Mouse (Mus musculus): ENCODE measurements around the gene Arhgap28.
"Not testable (repeated sequence)": the region's sequence is repeated elsewhere in the genome, so short reads cannot be mapped to it uniquely, and the experiment has no call there.

Arhgap28 gene

DNA sequence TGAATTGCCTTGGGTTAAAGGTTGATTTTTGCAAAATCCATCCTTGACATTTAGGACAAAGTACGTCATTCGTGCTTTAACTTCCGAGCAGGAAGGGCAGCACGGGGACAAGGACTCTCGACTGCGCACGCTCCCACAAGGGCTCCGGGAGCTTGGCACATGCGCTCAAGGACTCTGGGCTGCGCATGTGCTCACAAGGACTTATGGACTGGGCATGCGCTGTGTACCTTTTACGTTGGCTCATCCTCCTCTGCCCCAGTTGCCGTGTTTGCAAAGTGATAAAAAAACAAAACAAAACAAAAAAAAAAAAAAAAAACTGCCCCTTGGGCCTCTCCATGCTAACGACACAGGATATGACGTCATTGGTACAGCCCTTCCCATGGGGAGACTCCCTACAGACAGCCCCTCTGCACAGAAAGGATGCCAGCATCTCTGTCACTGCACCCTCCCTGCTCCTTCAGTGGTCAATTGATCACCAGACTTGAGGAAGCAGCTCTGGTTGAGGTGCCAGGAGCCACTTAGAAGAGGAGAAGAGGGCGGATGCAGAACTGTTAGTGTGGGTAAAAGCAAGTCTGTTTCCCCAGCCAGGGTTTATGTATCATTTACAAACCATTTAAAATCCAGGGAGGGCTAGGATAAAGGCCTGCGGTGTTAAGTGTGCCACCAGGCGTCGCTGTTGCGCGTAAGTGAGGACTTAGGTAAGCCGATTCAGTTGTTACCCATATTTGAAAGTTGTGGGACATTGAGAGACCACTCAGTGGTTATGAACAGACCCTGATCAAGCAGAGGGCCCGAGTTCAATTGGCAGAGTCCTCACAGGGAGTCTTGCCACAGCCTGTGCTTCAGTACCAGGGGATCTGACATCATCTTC lies 134.0 kb downstream of the Arhgap28 start:
- peak; percentile 74 for DNase-seq

DNA sequence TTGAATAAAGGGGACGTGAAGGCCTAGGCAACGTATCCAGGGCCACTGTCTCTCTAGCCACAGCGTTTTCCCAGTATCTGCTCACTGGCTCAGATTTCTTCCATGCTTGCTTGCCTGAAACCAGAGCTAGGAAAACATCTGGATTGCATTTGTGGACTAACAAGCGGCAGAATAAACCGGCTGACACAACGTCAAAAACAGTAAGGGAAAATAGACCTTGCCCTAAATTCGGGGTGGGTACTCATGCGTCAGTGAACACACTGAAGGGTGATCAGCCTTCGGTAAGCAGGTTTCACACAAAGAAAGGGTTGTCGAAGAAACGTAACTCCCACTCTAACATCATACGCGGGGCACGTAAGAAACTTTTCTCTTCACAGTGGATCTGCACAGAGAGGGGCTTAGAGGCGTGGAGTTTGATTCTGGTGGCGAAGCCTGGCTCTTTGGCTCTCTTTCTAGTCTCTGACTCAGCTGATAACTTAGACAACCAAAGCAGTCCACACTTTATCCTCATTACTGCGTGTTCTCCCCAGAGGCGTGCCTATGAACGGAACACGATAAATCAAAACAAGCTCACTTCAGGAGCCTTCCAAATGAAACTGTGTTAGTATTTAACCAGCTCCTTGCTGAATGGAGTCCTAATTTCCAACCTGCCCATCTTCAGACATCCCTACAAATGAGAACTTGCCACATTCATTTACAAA lies 137.2 kb downstream of the Arhgap28 start:
- no peak for DNase-seq

GRCm38 (mm10) chr17:67866026-67866425 lies 137.9 kb downstream of the Arhgap28 start:
- DNase-seq: no peak

GRCm38 (mm10) chr17:67864912-67865311 lies 139.0 kb downstream of the Arhgap28 start:
- DNase-seq: no peak

GRCm38 (mm10) chr17:67864363-67864762 lies 139.6 kb downstream of the Arhgap28 start:
- DNase-seq: no peak

- peak; percentile 57 for DNase-seq
These were observed 142.0 kb downstream of the Arhgap28 start for GRCm38 (mm10) chr17:67861744-67862535.

GRCm38 (mm10) chr17:67861080-67861630 lies 142.8 kb downstream of the Arhgap28 start:
- DNase-seq: no peak

DNA sequence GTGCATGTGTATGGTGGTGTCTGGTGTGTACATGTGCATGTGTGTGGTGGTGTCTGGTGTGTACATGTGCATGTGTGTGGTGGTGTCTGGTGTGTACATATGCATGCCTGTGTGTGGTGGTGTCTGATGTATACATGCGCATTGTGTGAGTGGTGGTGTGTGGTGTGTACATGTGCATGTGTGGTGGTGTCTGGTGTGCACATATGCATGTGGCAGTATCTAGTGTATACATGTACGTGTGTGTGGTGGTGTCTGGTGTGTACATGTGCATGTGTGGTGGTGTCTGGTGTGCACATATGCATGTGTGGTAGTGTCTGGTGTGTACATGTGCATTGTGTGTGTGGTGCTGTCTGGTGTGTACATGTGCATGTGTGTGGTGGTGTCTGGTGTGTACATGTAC lies 162.4 kb downstream of the Arhgap28 start:
- not testable (repeated sequence) for DNase-seq

DNA sequence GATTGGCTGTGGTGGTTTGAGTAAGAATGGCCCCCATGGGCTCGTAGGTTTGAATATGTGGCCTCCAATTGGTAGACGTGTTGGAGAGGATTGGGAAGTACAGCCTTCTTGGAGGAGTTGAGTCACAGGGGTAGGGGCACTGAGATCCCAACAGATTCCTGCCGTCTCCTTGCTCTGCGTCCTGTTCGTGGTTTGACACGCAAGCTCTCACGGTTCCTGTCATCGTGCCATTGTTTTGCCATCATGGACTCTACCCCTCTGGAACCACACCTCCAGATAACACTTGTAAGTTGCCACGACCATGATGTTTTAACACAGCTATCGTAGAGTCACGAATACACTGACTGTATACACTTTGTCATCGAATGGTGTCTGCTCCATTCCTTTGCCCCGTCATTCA lies 165.0 kb downstream of the Arhgap28 start:
- no peak for DNase-seq

DNA sequence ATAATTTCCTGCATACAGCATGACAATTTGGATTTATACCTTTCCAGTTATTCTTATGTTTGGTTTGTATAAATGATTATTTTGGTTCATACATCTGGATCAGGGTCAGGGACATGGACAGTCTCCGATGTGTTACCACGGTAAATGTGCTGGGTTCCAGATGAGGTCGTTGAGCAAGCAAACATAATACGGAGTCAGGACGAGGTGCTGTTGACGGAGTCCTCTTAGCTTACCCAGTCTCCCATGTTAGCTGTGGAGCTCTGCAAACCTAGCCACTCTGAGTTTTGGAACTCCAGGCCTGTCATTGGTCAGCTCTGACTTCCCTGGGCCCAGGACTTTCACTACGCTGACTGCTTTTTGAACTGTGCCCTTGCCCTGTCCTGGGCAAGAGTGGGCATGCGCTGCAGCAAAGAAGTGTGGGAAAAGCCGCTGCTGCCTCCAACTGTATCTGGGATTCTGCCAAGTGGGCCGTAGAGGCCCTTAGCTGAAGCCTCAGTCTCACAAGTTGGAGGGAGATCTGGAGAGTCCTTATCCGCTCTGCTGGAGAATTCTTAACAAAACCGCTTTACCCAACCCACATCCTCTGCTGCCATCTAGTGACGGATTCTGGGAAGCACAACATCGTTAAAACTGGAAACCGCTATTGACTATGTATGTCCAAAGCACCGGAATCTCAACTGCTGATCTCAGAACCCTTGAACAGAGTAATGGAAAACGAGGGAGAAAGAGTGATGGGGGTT lies 166.4 kb downstream of the Arhgap28 start:
- peak; percentile 77 for DNase-seq

DNA sequence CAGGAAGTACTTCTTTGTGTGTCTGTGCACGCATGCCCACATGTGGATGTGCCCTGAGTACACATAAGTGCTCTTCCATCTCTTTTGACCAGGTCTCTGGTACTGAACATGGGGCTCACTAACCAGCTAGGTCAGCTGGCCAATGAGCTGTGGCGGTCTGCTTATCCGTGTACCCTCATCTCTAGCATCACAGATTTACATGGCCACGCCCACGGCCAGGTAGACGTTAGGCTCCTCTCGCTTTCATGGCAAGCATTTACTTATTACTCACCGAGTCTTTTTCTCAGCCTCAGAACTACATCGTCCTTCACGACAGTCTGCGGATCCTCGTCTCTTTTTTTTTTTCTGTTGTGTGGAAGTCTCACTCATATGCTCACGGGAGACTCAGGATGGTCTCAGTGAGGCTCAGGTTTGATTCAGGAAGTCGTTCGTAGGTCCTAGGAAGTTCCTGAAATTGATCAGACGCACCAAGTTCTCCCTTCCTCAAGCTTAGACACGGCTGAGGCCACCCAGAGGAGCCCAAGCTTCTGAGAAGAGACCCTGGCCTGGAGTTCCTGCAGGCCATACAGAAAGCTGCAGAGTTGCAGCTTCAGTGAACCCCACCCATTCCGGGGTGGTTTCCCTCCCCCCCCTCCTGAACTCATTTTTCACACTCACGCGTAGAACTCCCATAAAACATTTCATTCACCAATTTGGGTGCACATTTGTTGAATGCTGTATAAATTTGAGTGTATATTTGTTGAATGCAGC lies 167.6 kb downstream of the Arhgap28 start:
- no peak for DNase-seq

DNA sequence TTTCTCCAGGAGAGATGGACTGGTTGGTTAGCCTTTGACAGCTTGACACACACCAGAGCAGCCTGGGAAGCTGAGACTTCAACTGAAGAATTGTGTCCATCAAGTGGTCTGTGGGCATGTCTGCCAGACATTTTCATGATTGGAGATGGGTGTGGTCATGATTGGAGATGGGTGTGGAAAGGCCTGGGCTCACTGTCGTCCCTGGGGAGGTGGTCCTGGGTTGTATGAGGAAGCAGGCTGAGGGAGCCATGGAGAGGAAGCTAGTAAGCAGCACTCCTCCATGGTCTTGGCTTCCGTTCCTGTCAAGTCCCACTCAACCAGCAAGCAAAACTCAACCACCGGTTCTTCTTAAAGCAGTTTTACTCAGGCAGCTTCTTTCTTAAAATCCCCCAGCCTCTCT lies 176.5 kb downstream of the Arhgap28 start:
- DNase-seq: no peak

GRCm38 (mm10) chr17:67816916-67817315 lies 187.0 kb downstream of the Arhgap28 start:
- no peak for DNase-seq

GRCm38 (mm10) chr17:67815720-67816119 lies 188.2 kb downstream of the Arhgap28 start:
- no peak for DNase-seq

- DNase-seq: no peak
These were observed 190.3 kb downstream of the Arhgap28 start for GRCm38 (mm10) chr17:67813666-67814065.

DNA sequence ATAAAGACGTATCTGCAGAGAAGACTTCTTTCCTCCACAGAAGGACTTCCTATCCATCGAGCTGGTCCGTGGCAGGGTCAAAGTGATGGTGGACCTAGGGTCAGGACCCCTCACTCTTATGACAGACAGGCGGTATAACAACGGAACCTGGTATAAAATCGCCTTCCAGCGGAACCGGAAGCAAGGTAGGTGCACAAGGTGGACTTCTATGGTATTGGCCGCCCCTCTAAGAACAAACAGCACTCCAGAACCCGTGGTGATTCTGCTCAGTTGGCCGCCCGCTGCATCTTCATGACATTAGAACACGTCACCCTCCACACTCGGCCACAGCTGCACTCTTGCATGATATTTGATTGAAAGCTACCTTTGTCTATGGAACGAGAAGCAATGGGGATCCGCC lies 194.7 kb downstream of the Arhgap28 start:
- DNase-seq: no peak

Measured in kidney, adult 18-20 months (tissue).